Mouse (Mus musculus) layer of hippocampus, adult 9-11 months (tissue): ENCODE results near the gene Akap12.

ENCODE experiments used
- DNase-seq: peaks from one replicate; pipeline ENCODE4 v3.0.0; 2022

The Akap12 gene

GRCm38 (mm10) chr10:4407191-4407590, 141.0 kb downstream of the Akap12 start:
- no peak for DNase-seq
